ENCODE assay signal across 9 mouse cellular contexts in the genomic region with DNA sequence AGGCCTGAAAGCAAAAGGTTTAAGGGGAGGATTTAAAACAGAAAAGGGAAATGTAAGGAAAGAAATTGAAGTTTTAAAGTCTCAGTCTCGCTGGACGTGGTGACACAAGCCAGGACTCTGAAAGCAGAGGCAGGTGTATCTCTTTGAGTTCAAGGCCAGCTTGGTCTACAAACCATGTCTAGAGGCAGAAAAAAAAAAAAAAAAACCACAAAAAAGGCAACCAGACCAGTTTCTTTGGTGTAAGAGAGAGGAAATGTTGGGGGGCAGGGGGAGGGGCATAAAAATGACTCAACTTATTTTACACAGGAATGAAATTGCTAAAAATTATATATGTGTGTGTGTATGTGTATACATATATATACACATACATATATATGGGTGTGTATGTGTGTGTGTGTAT. TPM values are rescaled to one million over a fixed set of nuclear protein-coding genes. Genes with fewer than 3 reads are reported as not detected.
DNase-seq lines count a peak whose midpoint lies in the region; ATAC-seq and TF ChIP-seq lines count a peak whose summit lies in the region.
"Had no signal": no experiment of that assay in that cellular context is flagged by ENCODE, and none has a peak within 500 bp of the region (broad histone marks: within the 10 kb centered on the region; RNA-seq: fewer than 3 reads in every experiment).

No protein-coding gene starts in this region.

- H3K9ac ChIP-seq in heart, embryonic 15.5 days = no peak overlapping the region
- peak overlapping the region; percentile 21; the same call in 1 of the 2 replicates for H3K9ac ChIP-seq in CH12.LX (ENCODE audit: insufficient read depth, low read depth)
- peak overlapping the region; percentile 55; the same call in 1 of the 2 replicates for H3K9ac ChIP-seq in embryonic facial prominence, embryonic 11.5 days (replicated peaks; ENCODE audit: low read length)
- H3K9ac ChIP-seq in limb, embryonic 14.5 days (ENCODE audit: low read depth, low read length, severe bottlenecking) = no peak overlapping the region

- no peaks in the 10 kb centered on the region for H3K9me3 ChIP-seq in heart, embryonic 15.5 days (replicated peaks)
- H3K9me3 ChIP-seq in CH12.LX (replicated peaks; ENCODE audit: low read length) = no peaks in the 10 kb centered on the region
- H3K9me3 ChIP-seq in embryonic facial prominence, embryonic 11.5 days (replicated peaks; ENCODE audit: control insufficient read depth, low read length) = no peaks in the 10 kb centered on the region
- no peaks in the 10 kb centered on the region for H3K9me3 ChIP-seq in limb, embryonic 14.5 days (ENCODE audit: control insufficient read depth, low read length)

- H3K79me2 ChIP-seq in CH12.LX (replicated peaks; ENCODE audit: control insufficient read depth, extremely low read depth, insufficient read depth, poor library complexity, severe bottlenecking) = peaks cover 20% of the 10 kb centered on the region

- H3K4me2 ChIP-seq in heart, embryonic 15.5 days = peak overlapping the region; percentile 96; the same call in 1 of the 2 replicates
- peak overlapping the region; percentile 47 for H3K4me2 ChIP-seq in CH12.LX (ENCODE audit: insufficient read depth, low read depth, poor library complexity, severe bottlenecking)
- peak overlapping the region; percentile 62 for H3K4me2 ChIP-seq in embryonic facial prominence, embryonic 11.5 days (ENCODE audit: low read depth, low read length)
- peak overlapping the region; percentile 78; the same call in 1 of the 2 replicates for H3K4me2 ChIP-seq in limb, embryonic 14.5 days (replicated peaks; ENCODE audit: low read depth, low read length, severe bottlenecking)

- H3K4me1 ChIP-seq in heart, embryonic 15.5 days (replicated peaks) = peaks cover 19% of the 10 kb centered on the region
- peaks cover 2 to 28% of the 10 kb centered on the region in 2 experiments; a peak in 3 of 4 replicates for H3K4me1 ChIP-seq in CH12.LX (ENCODE audit: control insufficient read depth in 1 of 2, insufficient read depth in 2 of 2)
- H3K4me1 ChIP-seq in embryonic facial prominence, embryonic 11.5 days (ENCODE audit: control insufficient read depth, insufficient read depth, low read length) = no peaks in the 10 kb centered on the region
- H3K4me1 ChIP-seq in limb, embryonic 14.5 days (ENCODE audit: control insufficient read depth, insufficient read depth, low read length) = peaks cover 13% of the 10 kb centered on the region

- peak overlapping the region; percentile 90 for H3K4me3 ChIP-seq in heart, embryonic 15.5 days
- peak overlapping the region in 2 of 3 experiments; percentile 63 to 73 for H3K4me3 ChIP-seq in CH12.LX (replicated peaks in 1 of 3; ENCODE audit: low read depth in 2 of 3, low read length in 2 of 3, poor library complexity in 1 of 3)
- H3K4me3 ChIP-seq in embryonic facial prominence, embryonic 11.5 days (ENCODE audit: low read depth, low read length) = no peak overlapping the region
- no peak overlapping the region for H3K4me3 ChIP-seq in limb, embryonic 14.5 days (replicated peaks; ENCODE audit: low read length)

- in situ Hi-C loops in CH12.LX (cut with MboI; ENCODE audit: low pct_ligation_motif_present, low pct_unique_long_range_greater_than_20kb, low sequenced_read_pairs) = loop anchor here (5.0 kb wide), 1 partner anchor 37 kb away; no protein-coding TSS in a partner anchor

- no peak for ATAC-seq in heart, embryonic 15.5 days (replicated peaks; ENCODE audit: insufficient number of reproducible peaks, insufficient read depth, low FRiP score, low read depth)
- no peak for ATAC-seq in embryonic facial prominence, embryonic 11.5 days (replicated peaks; ENCODE audit: insufficient number of reproducible peaks, low FRiP score, low TSS enrichment, low read depth)
- ATAC-seq in limb, embryonic 14.5 days (ENCODE audit: low FRiP score, low read depth) = no peak

- no peak for DNase-seq in heart, adult 8-10 months (ENCODE audit: low spot score)
- DNase-seq in CH12.LX (ENCODE audit: extremely low read depth) = no peak
- DNase-seq in embryonic facial prominence, embryonic 11.5 days (ENCODE audit: low spot score) = no peak
- DNase-seq in limb, embryonic 14.5 days (ENCODE audit: low spot score) = no peak
- DNase-seq in right cerebral cortex, postnatal 36 days (ENCODE audit: low spot score in 2 of 2) = no peak
- DNase-seq in retina, postnatal 1 day = no peak
- DNase-seq in retina, embryonic 14.5 days (ENCODE audit: low spot score) = no peak
- DNase-seq: cerebellum, adult 2 months had no signal

- no peaks in the 10 kb centered on the region for H3K36me3 ChIP-seq in heart, embryonic 15.5 days
- H3K36me3 ChIP-seq in CH12.LX (replicated peaks in 1 of 2; ENCODE audit: control insufficient read depth in 1 of 2, insufficient read depth in 1 of 2, low read length in 1 of 2) = peaks cover 0 to 4% of the 10 kb centered on the region in 2 experiments
- no peaks in the 10 kb centered on the region for H3K36me3 ChIP-seq in embryonic facial prominence, embryonic 11.5 days (replicated peaks; ENCODE audit: control insufficient read depth, insufficient read depth, low read depth, low read length)
- H3K36me3 ChIP-seq in limb, embryonic 14.5 days (ENCODE audit: control insufficient read depth, insufficient read depth, low read length) = no peaks in the 10 kb centered on the region

- H3K27me3 ChIP-seq in heart, embryonic 15.5 days = no peaks in the 10 kb centered on the region
- H3K27me3 ChIP-seq in CH12.LX (replicated peaks) = no peaks in the 10 kb centered on the region
- no peaks in the 10 kb centered on the region for H3K27me3 ChIP-seq in embryonic facial prominence, embryonic 11.5 days (ENCODE audit: control insufficient read depth, insufficient read depth, low read length)
- H3K27me3 ChIP-seq in limb, embryonic 14.5 days (ENCODE audit: control insufficient read depth, insufficient read depth, low read length) = no peaks in the 10 kb centered on the region

- no peak for TF ChIP-seq RAD21 in CH12.LX (IDR thresholded peaks at IDR 0.05; ENCODE audit: low read depth, low read length)

- TF ChIP-seq CTCF in CH12.LX (conservative IDR thresholded peaks at IDR 0.05 in 1 of 2, IDR thresholded peaks at IDR 0.05 in 1 of 2; ENCODE audit: low read depth in 2 of 2, low read length in 2 of 2) = no peak

- 31% methylated on average over 2 of the region's 2 CpGs for WGBS in heart, embryonic 15.5 days
- 58% methylated on average over 2 of the region's 2 CpGs for WGBS in embryonic facial prominence, embryonic 11.5 days
- 49% methylated on average over 2 of the region's 2 CpGs for WGBS in limb, embryonic 14.5 days

- no peak for TF ChIP-seq EP300 in CH12.LX (IDR thresholded peaks at IDR 0.05; ENCODE audit: low read length)

- TF ChIP-seq POLR2A in CH12.LX (IDR thresholded peaks at IDR 0.05; ENCODE audit: low read depth, low read length) = no peak
- no peak for TF ChIP-seq POLR2A in limb, embryonic 14.5 days (IDR thresholded peaks at IDR 0.05; ENCODE audit: borderline replicate concordance, extremely low read depth, insufficient read depth, insufficient read length)

- dilution Hi-C loops in CH12.LX (cut with MboI; ENCODE audit: extremely low pct_ligation_motif_present, extremely low pct_unique_long_range_greater_than_20kb, low sequenced_read_pairs) = no loop called here

- no peak overlapping the region for H3K27ac ChIP-seq in heart, embryonic 15.5 days
- H3K27ac ChIP-seq in CH12.LX (ENCODE audit: insufficient read depth, low read depth) = no peak overlapping the region
- H3K27ac ChIP-seq in embryonic facial prominence, embryonic 11.5 days (replicated peaks; ENCODE audit: low read depth, low read length) = no peak overlapping the region
- H3K27ac ChIP-seq in limb, embryonic 14.5 days (replicated peaks; ENCODE audit: low read depth, low read length) = no peak overlapping the region

TF ChIP-seq in CH12.LX, 34 proteins besides CTCF, POLR2A, EP300 and RAD21:
- TF ChIP-seq BHLHE40 (IDR thresholded peaks at IDR 0.05; ENCODE audit: low read depth, low read length) (0 out of 2 replicates have a peak, but pooled peaks have one; percentile 23), RCOR1 (conservative IDR thresholded peaks at IDR 0.05; ENCODE audit: low read depth, low read length) (no peak), ZNF384 (IDR thresholded peaks at IDR 0.05; ENCODE audit: low read depth, low read length) (peak; percentile 69), USF2 (conservative IDR thresholded peaks at IDR 0.05; ENCODE audit: low read depth, low read length) (no peak)

RNA-seq across cellular contexts. Expression of a gene that starts 1.3 kb away (rescaled TPM):
- 17.6 and 19.9 TPM in 2 replicates for polyA plus RNA-seq in heart, embryonic 15.5 days (2015; fragmentation: Nextera tagmentation; extraction: Ambion mirVana)
- total RNA-seq in heart, adult 8-10 months (2022) = 10 to 100 TPM; 19.6 to 23.9 (median 21.7) TPM
- total RNA-seq in CH12.LX (2012; rRNA removed) (6.0 and 7.7 TPM in 2 replicates), CH12.LX (2014; rRNA removed) (7.5 and 8.7 TPM in 2 replicates)
- 15.7 and 25.1 TPM in 2 replicates for polyA plus RNA-seq in CH12.LX (2012; ENCODE audit: insufficient read length, low read depth)
- polyA plus RNA-seq in embryonic facial prominence, embryonic 11.5 days (2014; fragmentation: Nextera tagmentation; extraction: Ambion mirVana) = 34.8 and 41.5 TPM in 2 replicates
- polyA plus RNA-seq in limb, embryonic 14.5 days (2012; rRNA removed) = 22.6 and 25.1 TPM in 2 replicates
- polyA plus RNA-seq in limb, embryonic 14.5 days (2014; fragmentation: Nextera tagmentation; extraction: Ambion mirVana) = 29.0 and 34.2 TPM in 2 replicates

RNA-seq across cellular contexts. Expression of a gene that starts 42.4 kb away (rescaled TPM):
- 18.9 and 24.4 TPM in 2 replicates for polyA plus RNA-seq in heart, embryonic 15.5 days (2015; fragmentation: Nextera tagmentation; extraction: Ambion mirVana)
- 10 to 100 TPM; 14.5 to 18.2 (median 16.1) TPM for total RNA-seq in heart, adult 8-10 months (2022)
- 82.0 and 93.0 TPM in 2 replicates for total RNA-seq in CH12.LX (2012; rRNA removed)
- 108 and 114 TPM in 2 replicates for total RNA-seq in CH12.LX (2014; rRNA removed)
- 103 and 121 TPM in 2 replicates for polyA plus RNA-seq in CH12.LX (2012; ENCODE audit: insufficient read length, low read depth)
- polyA plus RNA-seq in embryonic facial prominence, embryonic 11.5 days (2014; fragmentation: Nextera tagmentation; extraction: Ambion mirVana) = 54.0 and 55.8 TPM in 2 replicates
- polyA plus RNA-seq in limb, embryonic 14.5 days (2012; rRNA removed) = 48.4 and 51.1 TPM in 2 replicates
- 38.7 and 40.8 TPM in 2 replicates for polyA plus RNA-seq in limb, embryonic 14.5 days (2014; fragmentation: Nextera tagmentation; extraction: Ambion mirVana)

Comparison
In these comparisons a context has a peak if more than half of its experiments do, and no peak if none do; other contexts are left out.
1. H3K4me3 ChIP-seq: peak in heart, embryonic 15.5 days (single experiment) and CH12.LX (2 of 3); none in embryonic facial prominence, embryonic 11.5 days (single experiment) and limb, embryonic 14.5 days (single experiment).
2. H3K9ac ChIP-seq: peak in CH12.LX (single experiment) and embryonic facial prominence, embryonic 11.5 days (single experiment); none in heart, embryonic 15.5 days (single experiment) and limb, embryonic 14.5 days (single experiment).
3. Peak in every context shown above with its lines, with median percentiles within 50 percentile points of each other: H3K4me2 ChIP-seq.